Mouse (Mus musculus): ENCODE data around the gene Npnt. TPM values are rescaled to one million over a fixed set of nuclear protein-coding genes. Genes with fewer than 3 reads are reported as not detected.

Gene Npnt
- polyA plus RNA-seq (2016; fragmentation: Nextera tagmentation; extraction: Ambion mirVana) = 9.0 and 10.2 TPM in 2 replicates

DNA sequence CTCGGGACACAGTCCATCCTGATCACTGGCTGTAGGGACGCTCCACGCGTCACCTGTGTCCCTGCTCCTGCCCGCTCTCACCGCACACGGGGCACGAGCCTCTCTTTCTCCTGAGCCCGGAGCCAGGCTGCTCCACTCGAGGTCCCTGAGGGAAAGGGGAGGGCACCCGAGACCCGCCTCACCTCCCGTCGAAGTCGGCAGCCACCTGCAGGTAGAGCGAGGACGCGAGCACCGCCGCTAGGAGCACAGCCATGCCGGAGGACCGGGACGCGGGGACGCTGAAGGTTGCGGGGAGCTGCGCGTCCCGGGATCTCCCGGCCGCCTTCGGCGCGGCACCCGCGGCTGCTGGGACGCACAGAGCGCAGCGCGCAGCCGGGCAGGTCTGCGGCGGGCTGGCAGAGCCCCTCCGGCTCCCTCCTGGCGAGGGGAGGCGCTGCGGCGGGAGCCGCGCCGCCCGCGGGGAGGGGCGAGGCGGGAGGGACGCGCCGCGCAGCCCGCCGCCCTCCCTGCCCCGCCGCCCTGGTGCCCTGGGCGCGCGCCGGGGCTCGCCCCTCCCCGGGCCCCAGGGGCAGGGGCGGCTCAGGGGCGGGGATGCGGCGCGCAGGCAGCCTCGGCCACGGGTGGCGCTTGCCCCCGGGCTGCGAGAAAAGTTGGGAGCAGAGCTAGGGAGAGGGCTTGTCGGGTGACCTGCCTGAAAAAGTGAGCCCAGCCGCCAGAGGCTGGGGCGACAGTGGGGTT is at the start of gene Npnt:
TSS of gene Npnt (minus strand) at position 501 of the 738 bp plus-strand sequence.
- Histone ChIP-seq H3K9me3 (replicated peaks) (no peaks in the 10 kb centered on the region), H3K4me1 (peaks cover 26% of the 10 kb centered on the region), H3K27ac (replicated peaks) (peak within 1 kb of the TSS; percentile 79), H3K4me3 (peak within 1 kb of the TSS; percentile 78), H3K36me3 (no peaks in the 10 kb centered on the region), H3K27me3 (ENCODE audit: low read depth, poor library complexity, severe bottlenecking) (peaks cover 44% of the 10 kb centered on the region)
- WGBS = under 1% methylated on average over 74 of the region's 82 CpGs
- peak; percentile 48 for DNase-seq (ENCODE audit: low spot score)

DNA sequence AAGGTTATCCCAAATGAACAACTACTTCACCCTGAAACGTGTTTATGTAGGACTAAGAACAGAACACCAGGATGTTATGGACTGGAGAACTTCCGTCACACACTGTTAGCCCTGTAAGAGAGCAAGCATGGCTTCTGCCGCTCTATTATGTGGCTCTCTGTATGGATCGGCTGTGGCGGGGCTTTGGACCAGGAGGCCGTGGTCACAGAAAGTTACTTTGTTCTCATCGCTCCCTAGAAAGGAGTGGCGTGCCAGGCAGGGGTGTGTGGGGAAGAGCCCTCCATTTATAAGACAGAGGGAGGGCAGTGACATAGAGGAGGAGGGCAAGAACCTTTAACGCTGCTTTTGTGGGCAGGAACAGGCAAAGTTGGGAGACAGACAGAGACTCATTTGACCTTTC is 46.2 kb upstream of the Npnt start:
- DNase-seq (ENCODE audit: low spot score) = no peak
- Histone ChIP-seq H3K36me3 (peaks cover 43% of the 10 kb centered on the region), H3K9me3 (replicated peaks) (no peaks in the 10 kb centered on the region), H3K4me3 (no peak overlapping the region), H3K4me1 (no peaks in the 10 kb centered on the region), H3K27me3 (ENCODE audit: low read depth, poor library complexity, severe bottlenecking) (no peaks in the 10 kb centered on the region), H3K27ac (replicated peaks) (no peak overlapping the region)
- WGBS = 78% methylated on average over 9 of the region's 9 CpGs

DNA sequence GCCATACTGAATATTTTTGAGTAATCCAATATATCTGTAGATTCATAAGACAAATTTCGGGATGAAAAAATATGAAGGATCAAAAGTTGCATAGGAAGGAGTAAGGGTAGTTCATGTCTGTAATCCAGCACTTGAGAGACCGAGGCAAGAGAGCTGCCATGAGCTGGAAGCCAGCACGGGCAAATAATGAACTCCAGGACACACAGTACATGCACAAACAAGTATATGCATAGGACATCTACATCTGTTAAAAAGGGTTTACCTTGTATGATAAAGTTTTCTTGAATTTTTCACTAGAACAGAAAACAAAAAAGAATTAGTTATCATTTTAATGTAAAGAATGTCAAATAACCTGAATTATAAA is 45.8 kb upstream of the Npnt start:
- H3K27ac ChIP-seq (replicated peaks) = no peak overlapping the region
- no peaks in the 10 kb centered on the region for H3K4me1 ChIP-seq
- no peak for DNase-seq (ENCODE audit: low spot score)
- no peak overlapping the region for H3K4me3 ChIP-seq
- 95% methylated on average over 3 of the region's 3 CpGs for whole genome bisulfite sequencing
- H3K27me3 ChIP-seq (ENCODE audit: low read depth, poor library complexity, severe bottlenecking) = no peaks in the 10 kb centered on the region
- no peaks in the 10 kb centered on the region for H3K9me3 ChIP-seq (replicated peaks)
- peaks cover 41% of the 10 kb centered on the region for H3K36me3 ChIP-seq

DNA sequence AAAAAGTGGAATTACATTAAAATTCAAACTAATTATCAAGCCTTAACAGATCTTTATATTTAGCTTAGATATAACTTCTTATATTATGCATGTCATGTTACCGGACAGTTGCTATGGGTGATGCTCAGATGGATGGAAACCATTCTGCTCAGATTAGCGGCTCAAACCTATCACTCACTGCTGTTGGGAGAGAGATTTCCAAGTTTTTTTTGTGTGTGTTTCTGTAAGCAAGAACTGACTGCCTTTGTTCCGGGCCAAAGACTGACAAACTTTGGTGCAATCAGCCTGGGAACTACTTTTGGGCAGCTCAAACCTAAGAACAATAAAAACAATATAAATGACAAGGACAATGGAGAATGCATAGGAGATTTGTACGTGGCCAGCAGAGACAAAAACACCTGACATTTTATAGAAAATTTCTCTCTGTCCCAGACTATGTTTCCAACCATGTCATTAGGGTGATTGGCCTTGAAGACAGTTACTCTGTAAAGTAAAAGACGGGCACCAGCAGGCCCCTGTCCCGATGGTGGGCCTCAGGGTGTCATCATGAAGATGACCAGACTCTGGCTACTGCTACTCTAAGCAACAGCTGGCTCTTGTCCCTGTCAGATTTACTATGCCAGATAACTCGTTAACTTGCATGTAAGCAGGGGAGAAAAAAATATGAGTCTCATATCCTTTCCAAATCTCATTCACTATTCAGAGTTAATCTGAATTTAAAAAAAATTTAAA is 45.2 kb upstream of the Npnt start:
- Histone ChIP-seq H3K27me3 (ENCODE audit: low read depth, poor library complexity, severe bottlenecking) (no peaks in the 10 kb centered on the region), H3K27ac (replicated peaks) (no peak overlapping the region), H3K36me3 (peaks cover 37% of the 10 kb centered on the region), H3K4me3 (no peak overlapping the region), H3K9me3 (replicated peaks) (no peaks in the 10 kb centered on the region), H3K4me1 (no peaks in the 10 kb centered on the region)
- DNase-seq (ENCODE audit: low spot score) = no peak
- WGBS = 92% methylated on average over 7 of the region's 7 CpGs

DNA sequence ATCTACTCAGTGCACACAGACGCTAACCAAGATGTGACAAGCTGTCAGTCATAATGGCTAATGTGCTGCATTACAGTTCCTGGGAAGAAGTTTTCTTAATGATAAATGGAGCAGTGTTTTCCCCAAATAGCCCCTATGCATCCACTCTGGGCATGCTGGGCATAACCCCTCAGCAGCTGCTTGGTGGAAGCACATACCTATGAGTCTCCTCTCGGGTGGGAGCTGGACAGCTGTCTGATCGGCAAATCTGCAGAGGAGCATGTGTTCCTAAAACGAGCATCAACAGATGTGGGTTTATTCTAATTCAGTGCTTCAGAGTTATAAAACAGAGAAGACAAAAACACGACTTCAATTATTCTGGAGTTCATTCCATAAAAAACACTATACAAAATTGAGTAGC is 36.1 kb upstream of the Npnt start:
- Histone ChIP-seq H3K27ac (replicated peaks) (no peak overlapping the region), H3K4me3 (no peak overlapping the region), H3K36me3 (peaks cover 41% of the 10 kb centered on the region), H3K4me1 (no peaks in the 10 kb centered on the region), H3K9me3 (replicated peaks) (no peaks in the 10 kb centered on the region), H3K27me3 (ENCODE audit: low read depth, poor library complexity, severe bottlenecking) (no peaks in the 10 kb centered on the region)
- no peak for DNase-seq (ENCODE audit: low spot score)
- 92% methylated on average over 5 of the region's 5 CpGs for WGBS

DNA sequence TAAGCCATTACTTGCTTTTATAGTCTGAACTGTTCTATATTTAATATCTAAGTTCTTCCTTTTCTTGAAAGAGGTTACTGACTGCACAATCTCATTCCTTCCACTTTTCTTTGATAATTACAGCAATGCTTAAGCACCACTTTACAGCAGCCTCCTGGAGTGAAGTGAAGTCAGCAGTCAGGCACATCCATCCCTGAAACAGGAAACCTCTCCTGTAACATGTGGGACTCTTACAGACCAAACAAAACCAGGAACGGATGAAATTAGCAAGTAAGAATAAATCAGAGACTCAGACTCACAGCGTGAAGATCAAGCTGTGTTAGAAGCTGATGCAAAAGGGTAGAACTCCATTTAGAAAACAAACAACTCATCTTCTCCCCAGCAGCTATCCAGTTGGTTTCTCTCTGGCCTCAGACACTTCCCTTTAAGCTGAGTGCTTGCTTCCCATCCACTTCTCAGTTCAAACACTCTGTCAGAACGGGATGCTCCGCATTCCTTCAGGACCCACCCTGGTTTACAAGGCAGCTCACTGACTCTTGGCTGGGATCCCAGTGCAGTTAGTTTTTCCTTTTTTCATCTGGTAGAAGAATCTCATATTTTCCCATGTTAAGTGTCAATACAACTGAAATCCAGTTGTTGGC is 33.9 kb upstream of the Npnt start:
- no peak overlapping the region for H3K4me3 ChIP-seq
- WGBS = 63% methylated on average over 4 of the region's 4 CpGs
- H3K27me3 ChIP-seq (ENCODE audit: low read depth, poor library complexity, severe bottlenecking) = no peaks in the 10 kb centered on the region
- no peak for DNase-seq (ENCODE audit: low spot score)
- H3K9me3 ChIP-seq (replicated peaks) = no peaks in the 10 kb centered on the region
- H3K4me1 ChIP-seq = no peaks in the 10 kb centered on the region
- H3K27ac ChIP-seq (replicated peaks) = no peak overlapping the region
- H3K36me3 ChIP-seq = peaks cover 59% of the 10 kb centered on the region

DNA sequence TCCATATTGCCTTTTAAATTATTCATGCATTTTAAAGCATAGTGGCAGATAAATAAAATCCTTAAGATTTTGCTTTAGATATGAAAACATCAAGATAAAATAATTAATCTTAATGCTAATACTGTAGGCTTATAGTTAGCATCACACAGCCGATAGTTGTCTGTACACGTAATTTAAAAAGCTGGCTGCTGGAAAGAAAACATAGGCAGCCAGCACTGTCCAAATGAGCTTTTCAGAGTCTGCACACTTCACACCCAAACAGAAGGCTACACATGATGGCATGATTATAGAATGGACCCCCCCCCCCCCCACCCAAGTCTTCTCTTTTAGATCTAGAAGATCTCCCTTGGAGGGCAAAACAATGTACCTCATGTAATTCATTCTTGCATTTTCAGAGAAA is 31.9 kb upstream of the Npnt start:
- Histone ChIP-seq H3K27me3 (ENCODE audit: low read depth, poor library complexity, severe bottlenecking) (no peaks in the 10 kb centered on the region), H3K36me3 (peaks cover 52% of the 10 kb centered on the region), H3K27ac (replicated peaks) (no peak overlapping the region), H3K4me3 (no peak overlapping the region), H3K9me3 (replicated peaks) (no peaks in the 10 kb centered on the region), H3K4me1 (no peaks in the 10 kb centered on the region)
- WGBS = 97% methylated on average over 2 of the region's 2 CpGs
- DNase-seq (ENCODE audit: low spot score) = no peak

DNA sequence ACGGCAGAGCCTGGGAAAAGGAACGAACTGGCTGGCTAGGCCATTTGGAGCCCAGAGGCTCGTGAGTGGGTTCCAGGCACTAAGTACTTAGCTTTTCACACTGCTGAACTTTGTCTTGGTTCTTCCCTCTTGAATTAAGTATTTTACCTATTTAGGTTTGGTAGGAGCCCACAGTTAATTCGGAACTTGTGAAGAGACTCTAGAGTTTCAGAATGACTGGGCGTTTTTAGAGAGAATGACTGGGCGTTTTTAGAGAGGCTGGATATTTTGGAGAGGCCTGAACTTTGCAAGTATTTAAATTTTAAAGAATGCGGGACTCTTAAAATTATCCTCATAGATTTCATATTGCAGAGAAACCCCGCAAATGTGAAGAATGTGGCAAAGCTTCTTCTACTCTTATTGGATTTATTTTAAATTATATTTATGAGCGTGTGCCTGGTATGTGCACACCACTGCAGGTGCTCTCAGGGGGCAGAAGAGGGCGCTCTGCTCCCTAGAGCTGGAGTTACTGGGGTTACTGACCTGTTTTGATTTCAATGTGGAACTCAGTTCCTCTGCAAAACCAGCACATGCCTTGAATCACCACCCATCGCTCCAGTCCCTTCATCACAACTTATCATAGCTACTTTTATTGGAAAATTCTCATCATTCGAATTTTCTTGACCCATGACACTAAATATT is 29.8 kb upstream of the Npnt start:
- 93% methylated on average over 12 of the region's 12 CpGs for WGBS
- Histone ChIP-seq H3K9me3 (replicated peaks) (no peaks in the 10 kb centered on the region), H3K4me3 (no peak overlapping the region), H3K36me3 (peaks cover 38% of the 10 kb centered on the region), H3K4me1 (no peaks in the 10 kb centered on the region), H3K27me3 (ENCODE audit: low read depth, poor library complexity, severe bottlenecking) (no peaks in the 10 kb centered on the region), H3K27ac (replicated peaks) (no peak overlapping the region)
- DNase-seq (ENCODE audit: low spot score) = no peak

DNA sequence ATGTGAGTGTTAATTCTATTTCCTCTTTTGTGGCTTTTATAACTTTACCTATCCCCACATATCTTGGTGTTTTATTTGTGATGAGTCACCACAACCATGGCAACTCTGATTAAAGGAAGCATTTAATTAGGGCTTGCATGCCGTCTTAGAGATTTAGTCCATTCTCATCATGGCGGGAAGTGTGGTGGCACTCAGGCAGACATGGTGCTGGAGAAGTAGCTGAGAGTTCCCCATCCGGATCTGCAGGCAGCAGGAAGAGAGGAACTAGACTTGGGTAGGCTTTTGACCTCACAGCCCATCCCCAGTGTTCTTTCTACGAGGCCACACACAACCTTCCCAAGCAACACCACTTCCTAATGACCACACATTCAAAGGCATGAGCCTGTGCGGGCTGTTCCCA is 16.2 kb upstream of the Npnt start:
- Histone ChIP-seq H3K36me3 (no peaks in the 10 kb centered on the region), H3K9me3 (replicated peaks) (no peaks in the 10 kb centered on the region), H3K27me3 (ENCODE audit: low read depth, poor library complexity, severe bottlenecking) (no peaks in the 10 kb centered on the region), H3K4me1 (no peaks in the 10 kb centered on the region), H3K4me3 (no peak overlapping the region), H3K27ac (replicated peaks) (no peak overlapping the region)
- DNase-seq (ENCODE audit: low spot score) = no peak
- whole genome bisulfite sequencing = 78% methylated on average over 5 of the region's 5 CpGs

DNA sequence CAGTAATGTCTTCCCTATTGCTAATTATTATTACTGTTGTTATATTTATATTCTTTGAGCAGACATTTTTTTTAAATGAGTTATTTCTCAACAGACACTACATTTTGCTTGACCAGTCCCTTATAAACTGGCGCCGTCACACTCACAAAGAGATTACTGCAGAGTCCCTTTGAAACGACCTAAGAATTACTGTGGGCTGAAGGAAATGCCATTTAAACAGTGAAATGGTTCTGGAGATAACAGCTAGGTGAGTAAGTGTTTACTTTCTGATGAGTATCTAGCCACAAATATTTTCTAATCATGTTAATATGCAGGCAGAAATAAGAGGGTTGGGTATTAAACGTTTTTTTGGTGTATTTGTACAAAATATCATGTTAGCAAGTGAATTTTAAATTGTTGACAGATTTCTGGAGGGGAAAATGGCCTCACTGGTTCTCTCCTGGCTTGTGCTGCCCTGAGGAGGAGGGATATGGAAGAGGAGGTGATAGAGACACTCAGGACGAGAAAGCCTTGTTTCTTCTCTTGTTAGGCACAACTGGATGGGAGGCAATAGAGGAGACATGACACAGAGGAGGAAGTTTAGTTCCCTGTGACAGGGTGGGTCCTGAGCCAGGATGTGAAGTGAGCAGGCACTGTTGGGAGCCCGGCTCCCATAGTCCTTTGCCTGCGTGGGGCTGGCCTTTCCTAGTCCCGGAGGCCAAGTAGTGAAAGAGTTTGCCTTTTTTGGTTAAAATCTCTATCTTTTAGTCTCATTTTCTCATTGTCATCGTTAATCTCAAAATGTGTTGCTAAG is 14.8 kb upstream of the Npnt start:
- 78% methylated on average over 9 of the region's 9 CpGs for WGBS
- DNase-seq (ENCODE audit: low spot score) = no peak
- H3K27me3 ChIP-seq (ENCODE audit: low read depth, poor library complexity, severe bottlenecking) = no peaks in the 10 kb centered on the region

DNA sequence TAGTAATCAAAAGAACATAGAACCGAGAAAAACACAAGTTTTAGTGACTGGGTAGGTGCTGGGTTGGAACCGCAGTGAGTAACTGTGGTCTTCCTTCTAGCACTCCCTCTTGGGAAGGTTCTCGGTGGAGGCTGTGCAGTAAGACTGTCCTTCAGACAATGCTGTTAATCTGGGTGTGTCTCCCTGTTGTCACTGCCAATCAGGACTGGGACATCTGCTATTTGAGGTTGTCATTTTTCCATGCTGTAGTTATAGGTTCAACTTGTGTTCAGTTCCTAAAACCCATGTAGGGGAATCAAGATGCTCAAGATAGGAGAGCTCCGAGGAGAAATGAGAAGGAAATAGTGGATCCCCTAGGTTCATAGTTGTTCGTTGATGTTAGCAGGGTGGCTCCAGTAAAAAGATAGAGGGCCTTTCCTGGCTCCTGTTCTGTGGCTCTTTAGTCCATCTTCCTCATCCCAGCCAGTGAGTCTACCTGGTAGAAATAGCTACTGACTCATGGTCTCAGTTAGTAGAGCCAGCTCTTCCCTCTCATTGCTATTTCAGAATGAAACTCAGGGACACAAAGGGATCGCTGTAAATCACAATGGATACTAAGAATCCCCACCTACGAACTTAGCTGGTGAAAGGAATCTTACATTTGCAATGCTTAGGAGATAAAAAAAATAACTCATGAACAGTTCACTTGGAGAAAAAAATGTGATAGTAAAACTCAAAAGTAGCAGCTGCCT is 12.7 kb upstream of the Npnt start:
- Histone ChIP-seq H3K4me1 (no peaks in the 10 kb centered on the region), H3K4me3 (no peak overlapping the region), H3K27ac (replicated peaks) (no peak overlapping the region), H3K36me3 (no peaks in the 10 kb centered on the region), H3K9me3 (replicated peaks) (no peaks in the 10 kb centered on the region), H3K27me3 (ENCODE audit: low read depth, poor library complexity, severe bottlenecking) (no peaks in the 10 kb centered on the region)
- WGBS = 87% methylated on average over 7 of the region's 7 CpGs
- no peak for DNase-seq (ENCODE audit: low spot score)

More for the DNA sequence above, 14.8 kb upstream of the Npnt start:
- H3K27ac ChIP-seq (replicated peaks) = no peak overlapping the region
- H3K9me3 ChIP-seq (replicated peaks) = no peaks in the 10 kb centered on the region
- no peaks in the 10 kb centered on the region for H3K36me3 ChIP-seq
- no peaks in the 10 kb centered on the region for H3K4me1 ChIP-seq
- no peak overlapping the region for H3K4me3 ChIP-seq

DNA sequence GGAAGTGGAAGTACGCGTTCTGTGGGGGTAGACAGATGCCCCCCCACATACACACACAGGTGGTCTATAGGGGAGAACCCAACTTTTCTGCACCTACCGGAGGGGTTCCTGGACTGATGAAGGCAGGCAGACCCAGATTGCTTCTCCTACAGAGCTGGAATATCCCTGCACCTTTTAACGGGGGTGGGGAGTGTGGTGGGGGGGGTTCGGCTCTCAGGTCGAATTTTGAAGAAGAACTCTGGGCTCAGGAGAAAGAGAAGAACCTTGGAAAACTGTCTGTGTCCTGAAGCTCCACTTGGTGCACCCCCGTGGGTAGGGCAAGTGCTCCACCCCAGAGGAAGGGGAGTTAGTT is 414 bp upstream of the Npnt start:
- peaks cover 44% of the 10 kb centered on the region for H3K27me3 ChIP-seq (ENCODE audit: low read depth, poor library complexity, severe bottlenecking)

More for the DNA sequence above, 414 bp upstream of the Npnt start:
- DNase-seq (ENCODE audit: low spot score) = no peak
- Histone ChIP-seq H3K36me3 (no peaks in the 10 kb centered on the region), H3K4me1 (peaks cover 23% of the 10 kb centered on the region), H3K9me3 (replicated peaks) (no peaks in the 10 kb centered on the region), H3K4me3 (peak overlapping the region; percentile 78), H3K27ac (replicated peaks) (peak overlapping the region; percentile 79)
- WGBS = 12% methylated on average over 7 of the region's 7 CpGs
